Mouse (Mus musculus): ENCODE data around the gene Klk1b24. TPM values are rescaled to one million over a fixed set of nuclear protein-coding genes. Genes with fewer than 3 reads are reported as not detected.
"Not testable (repeated sequence)": the region's sequence is repeated elsewhere in the genome, so short reads cannot be mapped to it uniquely, and the experiment has no call there.

Gene Klk1b24
- polyA plus RNA-seq (2014; fragmentation: Nextera tagmentation; extraction: Ambion mirVana): not detected in 2 replicates

- DNase-seq (ENCODE audit: low spot score); ATAC-seq (ENCODE audit: low read depth); H3K9ac ChIP-seq (ENCODE audit: low read depth, low read length); H3K27ac ChIP-seq (replicated peaks; ENCODE audit: low read depth, low read length); H3K4me1 ChIP-seq (ENCODE audit: control insufficient read depth, insufficient read depth, low read length); H3K36me3 ChIP-seq (ENCODE audit: control insufficient read depth, insufficient read depth, low read length); H3K4me3 ChIP-seq (ENCODE audit: low read depth, low read length); H3K4me2 ChIP-seq (ENCODE audit: low read depth, low read length); H3K9me3 ChIP-seq (ENCODE audit: control insufficient read depth, low read length); H3K27me3 ChIP-seq (replicated peaks; ENCODE audit: control insufficient read depth, insufficient read depth, low read length): not testable (repeated sequence)
Observed at GRCm38 (mm10) chr7:44187936-44188335, at the start of gene Klk1b24. Gene Klk1b24 (plus strand): TSS chr7:44188236.

GRCm38 (mm10) chr7:44179299-44180045 is 8.6 kb upstream of the Klk1b24 start:
- no peak for ATAC-seq (ENCODE audit: low read depth)
- H3K4me1 ChIP-seq (ENCODE audit: control insufficient read depth, insufficient read depth, low read length): no peaks in the 10 kb centered on the region
- WGBS: 61% methylated on average over 9 of the region's 9 CpGs
- DNase-seq (ENCODE audit: low spot score): no peak
- H3K9me3 ChIP-seq (ENCODE audit: control insufficient read depth, low read length): no peaks in the 10 kb centered on the region
- no peak overlapping the region for H3K9ac ChIP-seq (ENCODE audit: low read depth, low read length)
- H3K36me3 ChIP-seq (ENCODE audit: control insufficient read depth, insufficient read depth, low read length): no peaks in the 10 kb centered on the region
- no peak overlapping the region for H3K27ac ChIP-seq (replicated peaks; ENCODE audit: low read depth, low read length)
- no peak overlapping the region for H3K4me3 ChIP-seq (ENCODE audit: low read depth, low read length)
- H3K27me3 ChIP-seq (replicated peaks; ENCODE audit: control insufficient read depth, insufficient read depth, low read length): no peaks in the 10 kb centered on the region
- no peak overlapping the region for H3K4me2 ChIP-seq (ENCODE audit: low read depth, low read length)

- H3K4me1 ChIP-seq (ENCODE audit: control insufficient read depth, insufficient read depth, low read length); DNase-seq (ENCODE audit: low spot score); H3K9me3 ChIP-seq (ENCODE audit: control insufficient read depth, low read length); H3K4me2 ChIP-seq (ENCODE audit: low read depth, low read length); H3K27ac ChIP-seq (replicated peaks; ENCODE audit: low read depth, low read length); H3K27me3 ChIP-seq (replicated peaks; ENCODE audit: control insufficient read depth, insufficient read depth, low read length); ATAC-seq (ENCODE audit: low read depth); H3K4me3 ChIP-seq (ENCODE audit: low read depth, low read length); H3K36me3 ChIP-seq (ENCODE audit: control insufficient read depth, insufficient read depth, low read length); H3K9ac ChIP-seq (ENCODE audit: low read depth, low read length): not testable (repeated sequence)
- 59% methylated on average over 8 of the region's 8 CpGs for WGBS
Observed at GRCm38 (mm10) chr7:44186516-44186915, 1.5 kb upstream of the Klk1b24 start.

- H3K4me3 ChIP-seq (ENCODE audit: low read depth, low read length); H3K36me3 ChIP-seq (ENCODE audit: control insufficient read depth, insufficient read depth, low read length); H3K27ac ChIP-seq (replicated peaks; ENCODE audit: low read depth, low read length); H3K4me2 ChIP-seq (ENCODE audit: low read depth, low read length); DNase-seq (ENCODE audit: low spot score); H3K9me3 ChIP-seq (ENCODE audit: control insufficient read depth, low read length); H3K4me1 ChIP-seq (ENCODE audit: control insufficient read depth, insufficient read depth, low read length); H3K9ac ChIP-seq (ENCODE audit: low read depth, low read length); H3K27me3 ChIP-seq (replicated peaks; ENCODE audit: control insufficient read depth, insufficient read depth, low read length); ATAC-seq (ENCODE audit: low read depth): not testable (repeated sequence)
- 75% methylated on average over 1 of the region's 1 CpGs for WGBS
Observed at GRCm38 (mm10) chr7:44193466-44193865, 5.4 kb downstream of the Klk1b24 start.

- H3K27me3 ChIP-seq (replicated peaks; ENCODE audit: control insufficient read depth, insufficient read depth, low read length): no peaks in the 10 kb centered on the region
- WGBS: 68% methylated on average over 3 of the region's 3 CpGs
- no peaks in the 10 kb centered on the region for H3K4me1 ChIP-seq (ENCODE audit: control insufficient read depth, insufficient read depth, low read length)
- H3K4me2 ChIP-seq (ENCODE audit: low read depth, low read length): no peak within 1 kb of the TSS
- H3K4me3 ChIP-seq (ENCODE audit: low read depth, low read length): no peak within 1 kb of the TSS
- H3K27ac ChIP-seq (replicated peaks; ENCODE audit: low read depth, low read length): no peak within 1 kb of the TSS
- no peak within 1 kb of the TSS for H3K9ac ChIP-seq (ENCODE audit: low read depth, low read length)
- H3K9me3 ChIP-seq (ENCODE audit: control insufficient read depth, low read length): no peaks in the 10 kb centered on the region
- no peak for ATAC-seq (ENCODE audit: low read depth)
- no peak for DNase-seq (ENCODE audit: low spot score)
- no peaks in the 10 kb centered on the region for H3K36me3 ChIP-seq (ENCODE audit: control insufficient read depth, insufficient read depth, low read length)
Observed at GRCm38 (mm10) chr7:44197891-44198290, 9.9 kb downstream of the Klk1b24 start, which contains the start of gene Klk1b3. Gene Klk1b3 (plus strand): TSS chr7:44198191.

- H3K4me3 ChIP-seq (ENCODE audit: low read depth, low read length); ATAC-seq (ENCODE audit: low read depth); H3K4me2 ChIP-seq (ENCODE audit: low read depth, low read length); H3K27me3 ChIP-seq (replicated peaks; ENCODE audit: control insufficient read depth, insufficient read depth, low read length); H3K4me1 ChIP-seq (ENCODE audit: control insufficient read depth, insufficient read depth, low read length); H3K9ac ChIP-seq (ENCODE audit: low read depth, low read length); H3K27ac ChIP-seq (replicated peaks; ENCODE audit: low read depth, low read length); H3K9me3 ChIP-seq (ENCODE audit: control insufficient read depth, low read length); H3K36me3 ChIP-seq (ENCODE audit: control insufficient read depth, insufficient read depth, low read length); DNase-seq (ENCODE audit: low spot score): not testable (repeated sequence)
- WGBS: 44% methylated on average over 3 of the region's 3 CpGs
Observed at GRCm38 (mm10) chr7:44207135-44207534, 19.1 kb downstream of the Klk1b24 start, which contains the start of gene Klk1b4. Gene Klk1b4 (plus strand): TSS chr7:44207435.

GRCm38 (mm10) chr7:44208307-44208706 is 20.3 kb downstream of the Klk1b24 start:
- DNase-seq (ENCODE audit: low spot score): no peak
- 79% methylated on average over 3 of the region's 3 CpGs for WGBS
- Histone ChIP-seq H3K4me1 (ENCODE audit: control insufficient read depth, insufficient read depth, low read length) (no peaks in the 10 kb centered on the region), H3K4me3 (ENCODE audit: low read depth, low read length) (no peak overlapping the region), H3K9me3 (ENCODE audit: control insufficient read depth, low read length) (no peaks in the 10 kb centered on the region), H3K36me3 (ENCODE audit: control insufficient read depth, insufficient read depth, low read length) (no peaks in the 10 kb centered on the region), H3K27ac (replicated peaks; ENCODE audit: low read depth, low read length) (no peak overlapping the region), H3K27me3 (replicated peaks; ENCODE audit: control insufficient read depth, insufficient read depth, low read length) (no peaks in the 10 kb centered on the region), H3K4me2 (ENCODE audit: low read depth, low read length) (no peak overlapping the region), H3K9ac (ENCODE audit: low read depth, low read length) (no peak overlapping the region)
- ATAC-seq (ENCODE audit: low read depth): no peak

- no peak within 1 kb of the TSS for H3K4me2 ChIP-seq (ENCODE audit: low read depth, low read length)
- no peak within 1 kb of the TSS for H3K4me3 ChIP-seq (ENCODE audit: low read depth, low read length)
- H3K27ac ChIP-seq (replicated peaks; ENCODE audit: low read depth, low read length): no peak within 1 kb of the TSS
- no peaks in the 10 kb centered on the region for H3K9me3 ChIP-seq (ENCODE audit: control insufficient read depth, low read length)
- H3K4me1 ChIP-seq (ENCODE audit: control insufficient read depth, insufficient read depth, low read length): no peaks in the 10 kb centered on the region
- DNase-seq (ENCODE audit: low spot score) (no peak), ATAC-seq (ENCODE audit: low read depth) (no peak)
- no peak within 1 kb of the TSS for H3K9ac ChIP-seq (ENCODE audit: low read depth, low read length)
- no peaks in the 10 kb centered on the region for H3K27me3 ChIP-seq (replicated peaks; ENCODE audit: control insufficient read depth, insufficient read depth, low read length)
- no peaks in the 10 kb centered on the region for H3K36me3 ChIP-seq (ENCODE audit: control insufficient read depth, insufficient read depth, low read length)
- WGBS: 77% methylated on average over 1 of the region's 1 CpGs
Observed at GRCm38 (mm10) chr7:44215645-44216044, 27.6 kb downstream of the Klk1b24 start, which contains the start of gene Klk1b5. Gene Klk1b5 (plus strand): TSS chr7:44215945.

- not testable (repeated sequence) for DNase-seq (ENCODE audit: low spot score); H3K36me3 ChIP-seq (ENCODE audit: control insufficient read depth, insufficient read depth, low read length); ATAC-seq (ENCODE audit: low read depth); H3K4me2 ChIP-seq (ENCODE audit: low read depth, low read length); H3K27me3 ChIP-seq (replicated peaks; ENCODE audit: control insufficient read depth, insufficient read depth, low read length); H3K9ac ChIP-seq (ENCODE audit: low read depth, low read length); H3K9me3 ChIP-seq (ENCODE audit: control insufficient read depth, low read length); H3K4me1 ChIP-seq (ENCODE audit: control insufficient read depth, insufficient read depth, low read length); H3K27ac ChIP-seq (replicated peaks; ENCODE audit: low read depth, low read length); H3K4me3 ChIP-seq (ENCODE audit: low read depth, low read length)
- 66% methylated on average over 6 of the region's 10 CpGs for WGBS
Observed at GRCm38 (mm10) chr7:44221601-44222000, 33.6 kb downstream of the Klk1b24 start.
